Mouse (Mus musculus) right cerebral cortex, postnatal 25 days (tissue): ENCODE results near the gene E2f3.
A peak's percentile ranks its signal among the peaks of the same experiment; 100 is the strongest.

ENCODE experiments used
- DNase-seq: peaks from one replicate; pipeline ENCODE4 v3.0.0; 2022

The E2f3 gene

DNA sequence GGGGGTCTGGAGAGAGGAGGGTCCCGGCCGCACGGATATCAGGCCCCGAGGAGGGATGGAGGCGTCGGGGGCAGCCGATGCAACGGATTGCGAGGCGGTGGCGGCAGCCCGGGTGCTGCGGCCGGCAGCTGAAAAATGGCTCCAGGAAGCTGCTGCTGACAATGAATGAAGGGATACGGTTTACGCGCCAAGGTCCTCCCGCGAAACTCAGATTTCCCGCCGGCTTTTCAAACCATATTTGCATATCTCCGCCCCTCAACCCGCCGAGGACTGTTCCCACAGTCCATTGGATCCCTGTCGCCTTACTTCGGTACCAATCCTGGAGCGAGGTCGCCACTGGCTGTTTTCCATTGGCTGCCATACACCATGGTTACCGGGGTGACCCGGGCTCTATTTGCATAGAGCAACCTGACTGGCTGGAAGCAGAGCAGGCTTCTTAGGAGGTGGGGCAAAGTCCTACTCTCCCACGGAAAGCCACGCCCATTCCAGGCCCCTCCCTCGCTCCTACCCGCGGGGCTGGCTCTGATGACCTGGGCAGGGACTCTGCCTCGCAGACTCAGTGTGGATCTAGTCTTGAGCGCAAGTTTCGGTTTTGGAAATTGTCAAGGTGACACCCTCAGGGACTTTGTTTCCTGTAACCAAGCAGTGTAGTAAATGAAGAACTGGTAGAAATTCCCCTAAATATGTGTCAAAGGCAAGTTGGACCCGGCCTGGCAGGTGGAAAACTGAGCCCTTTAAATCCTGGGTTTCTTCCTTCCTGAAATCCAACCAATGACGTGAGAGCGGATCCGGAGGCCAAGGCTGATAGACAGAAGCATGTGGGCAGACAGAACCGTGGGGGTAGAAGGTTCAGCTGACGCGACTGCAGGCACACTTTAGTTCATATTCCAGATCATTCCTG, at the start of gene E2f3:
Gene E2f3 (minus strand): TSS at position 209 of the 901 bp plus-strand sequence.
- DNase-seq: peak; percentile 98

DNA sequence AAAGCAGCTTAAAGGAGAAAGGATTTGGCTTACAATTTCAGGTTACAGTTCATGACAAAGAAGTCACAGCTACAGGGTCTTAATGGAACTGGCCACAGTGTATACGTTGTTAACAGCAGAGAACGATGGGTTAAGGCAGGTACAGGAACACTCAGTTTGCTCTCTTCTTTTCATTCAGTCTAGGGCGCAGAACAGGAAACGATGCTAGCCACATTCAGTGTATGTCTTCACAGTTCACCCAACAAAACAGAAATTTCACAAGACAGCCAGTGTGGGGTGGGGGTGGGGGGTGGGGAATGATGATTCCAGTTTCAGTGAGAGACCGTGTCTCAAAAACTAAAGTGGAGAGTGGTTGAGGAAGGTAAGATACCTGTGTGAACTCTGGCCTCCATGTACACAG, 48.7 kb upstream of the E2f3 start:
- no peak for DNase-seq

DNA sequence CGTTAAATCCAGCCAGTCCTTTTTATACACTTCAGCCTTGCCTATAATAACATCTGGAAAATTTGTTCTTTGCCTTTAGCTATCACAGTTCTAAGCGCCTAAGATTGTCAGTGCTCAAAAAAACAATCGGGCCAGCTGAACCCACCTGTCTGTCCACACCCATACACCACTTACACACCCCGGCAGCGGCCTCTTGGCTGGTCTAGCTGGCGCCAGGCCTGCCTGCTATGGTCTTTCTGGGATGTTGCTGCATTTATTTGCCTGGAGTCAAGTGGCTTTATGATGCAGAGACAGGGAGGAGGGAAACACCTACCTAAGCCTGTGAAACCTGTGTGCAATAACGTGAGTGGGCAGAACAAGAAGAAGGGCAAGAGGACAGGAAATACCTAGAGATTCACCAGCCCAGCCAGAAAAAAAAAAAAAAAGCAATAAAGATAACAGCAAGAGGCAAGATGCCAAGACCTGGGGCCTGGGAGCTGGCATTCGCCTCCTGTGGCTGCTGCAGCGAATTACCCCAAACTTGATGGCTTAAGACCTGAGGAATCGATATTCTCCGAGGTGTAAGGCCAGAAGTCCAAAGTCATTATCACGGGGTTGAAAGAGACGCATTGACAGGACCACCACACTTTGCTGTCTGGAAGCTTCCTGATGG, 45.9 kb upstream of the E2f3 start:
- no peak for DNase-seq

DNA sequence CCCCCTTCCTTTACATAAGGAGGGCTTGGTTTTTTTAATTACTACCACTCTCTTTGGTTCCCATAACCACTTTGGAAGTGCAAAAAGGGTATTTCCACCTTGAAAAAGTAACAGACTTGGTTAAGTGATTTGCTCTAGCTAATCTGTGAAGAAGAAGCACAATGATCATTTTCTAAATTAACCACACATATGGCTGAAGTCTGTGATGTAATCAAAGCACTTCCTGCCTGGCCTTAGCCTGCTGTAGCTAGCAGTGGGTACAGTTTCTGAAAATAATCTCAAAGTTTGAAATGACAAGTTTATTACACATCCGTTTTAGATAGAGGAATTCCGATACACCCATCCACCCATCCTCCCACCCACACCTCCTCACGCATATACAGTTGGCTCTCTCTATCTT, 42.0 kb upstream of the E2f3 start:
- DNase-seq: no peak

DNA sequence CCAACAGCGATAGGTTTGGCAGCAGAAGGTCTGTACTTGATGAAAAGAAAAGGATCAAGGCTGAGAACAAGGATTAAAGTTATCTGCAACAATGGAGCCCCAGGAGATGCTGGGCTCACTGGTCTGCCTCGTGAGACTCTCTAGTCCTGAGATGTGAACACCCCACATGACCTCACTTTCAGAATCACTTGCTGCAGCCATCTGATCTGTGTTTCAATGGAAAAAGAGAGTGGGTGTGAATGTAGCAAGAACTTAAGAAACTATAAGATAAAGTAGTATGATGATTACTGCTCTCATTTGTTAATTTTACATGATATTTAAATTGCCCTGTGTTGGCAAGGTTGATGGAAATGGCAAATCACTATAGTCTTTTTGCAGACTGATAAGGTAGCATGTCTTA, 36.6 kb upstream of the E2f3 start:
- no peak for DNase-seq

DNA sequence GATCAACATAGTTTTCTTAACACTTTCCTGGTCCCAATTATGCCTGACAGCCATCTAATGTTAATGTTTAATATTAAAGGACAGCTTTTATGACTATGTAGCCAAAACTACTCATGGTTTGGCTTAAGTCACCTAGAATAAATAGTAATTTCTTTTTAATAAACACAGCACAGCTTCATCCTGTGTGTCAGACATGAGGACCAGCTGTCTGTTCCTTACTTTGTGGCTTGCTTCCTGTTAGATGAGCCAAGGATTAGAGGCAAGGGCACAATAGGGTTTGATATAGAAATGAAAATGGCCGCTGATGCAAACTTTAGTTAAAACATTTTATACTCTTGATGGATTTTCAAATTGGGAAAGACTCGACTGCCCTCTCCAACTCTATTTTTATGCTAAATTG, 32.7 kb upstream of the E2f3 start:
- DNase-seq: no peak

DNA sequence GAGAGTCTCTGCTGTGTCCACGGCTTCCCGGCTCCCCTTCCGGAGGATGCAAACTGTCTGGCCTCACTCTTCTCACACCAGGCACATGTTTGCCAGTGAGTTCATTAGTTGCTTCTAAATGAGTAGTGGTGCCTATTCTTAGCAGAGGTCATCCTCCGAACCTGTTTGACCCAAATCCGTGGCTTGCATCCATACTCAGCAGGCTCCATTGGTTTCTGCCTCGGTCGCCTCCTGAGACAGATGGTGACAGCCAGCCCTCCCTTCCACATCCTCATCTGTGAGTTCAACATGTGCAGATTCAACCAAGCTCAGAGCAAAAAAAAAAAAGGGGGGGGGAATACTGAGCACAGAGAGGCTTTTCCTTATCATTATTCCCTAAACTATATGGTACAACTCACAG, 31.7 kb upstream of the E2f3 start:
- no peak for DNase-seq

DNA sequence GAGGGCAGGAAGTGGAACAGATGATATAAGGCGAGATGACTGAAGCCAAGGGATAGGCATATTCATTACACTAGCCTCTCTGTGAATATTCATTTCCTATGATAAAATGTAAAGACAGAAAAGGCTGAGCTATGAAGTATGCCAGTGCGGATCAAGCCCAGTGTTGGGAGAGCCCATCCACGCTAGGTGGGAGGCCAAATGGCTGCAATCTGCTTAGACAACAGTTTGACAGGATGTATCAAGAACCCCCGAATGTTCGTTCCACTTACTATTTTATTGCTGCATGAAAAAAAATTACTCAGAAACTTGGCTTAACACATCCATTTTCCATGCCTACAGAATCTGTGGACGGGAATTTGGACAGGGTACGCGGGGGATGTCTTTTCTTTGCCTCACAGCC, 28.7 kb upstream of the E2f3 start:
- no peak for DNase-seq

DNA sequence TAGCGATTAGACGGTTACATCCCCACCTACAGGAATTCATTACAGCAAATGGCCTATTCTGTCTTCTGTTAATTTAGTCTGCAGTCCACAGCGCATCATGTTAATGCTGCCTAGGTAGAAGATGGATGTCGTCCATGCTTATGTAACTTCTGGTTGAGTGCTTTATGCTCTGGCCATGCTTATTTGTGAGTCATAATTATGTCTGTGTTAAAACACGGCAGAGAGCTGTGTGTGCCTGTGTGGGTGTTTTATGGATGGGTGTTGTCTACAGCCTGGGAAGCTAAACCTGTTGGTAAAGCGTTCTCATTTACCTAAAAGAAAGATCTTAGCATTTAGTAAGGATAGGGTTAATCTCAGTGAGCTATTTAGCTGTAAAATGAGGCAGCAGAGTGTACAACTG, 26.4 kb upstream of the E2f3 start:
- peak; percentile 23 for DNase-seq

DNA sequence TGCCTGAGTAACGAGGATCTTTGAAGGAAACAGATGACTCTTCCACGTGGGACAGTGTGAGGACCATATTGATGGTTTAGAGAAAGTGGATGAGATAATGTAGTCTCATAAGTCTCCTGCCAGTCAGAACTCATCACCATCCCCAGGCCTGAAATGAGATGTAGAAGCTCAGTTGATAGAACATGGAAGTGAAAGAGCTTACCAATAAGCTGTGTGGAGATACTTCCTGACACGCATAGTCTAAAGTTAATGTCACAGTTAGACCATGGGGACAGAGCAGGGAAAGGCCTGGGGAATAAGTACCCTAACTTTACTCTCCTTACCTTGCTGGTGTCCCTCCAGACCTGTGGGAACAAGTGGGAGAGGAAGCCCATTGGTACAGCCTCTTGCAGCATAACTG, 22.9 kb upstream of the E2f3 start:
- DNase-seq: no peak

DNA sequence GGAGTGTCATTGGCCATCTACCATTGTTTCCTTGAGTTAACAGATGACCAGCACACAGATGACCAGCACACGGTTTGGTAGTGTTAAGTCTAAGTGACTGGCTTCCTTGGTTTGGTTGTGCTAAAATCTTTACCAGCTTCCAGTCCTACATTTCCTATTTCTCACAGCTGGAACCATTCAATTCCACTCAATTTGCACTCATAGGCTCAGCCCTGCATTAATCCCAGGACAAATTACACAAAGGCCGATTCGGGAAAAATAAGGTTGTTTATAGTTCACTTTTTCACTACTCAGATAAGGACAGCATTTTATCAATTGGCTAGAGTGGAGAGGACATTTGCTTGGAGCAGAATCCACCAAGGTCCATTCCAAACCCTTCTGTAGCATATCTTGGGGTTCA, 19.6 kb upstream of the E2f3 start:
- no peak for DNase-seq

DNA sequence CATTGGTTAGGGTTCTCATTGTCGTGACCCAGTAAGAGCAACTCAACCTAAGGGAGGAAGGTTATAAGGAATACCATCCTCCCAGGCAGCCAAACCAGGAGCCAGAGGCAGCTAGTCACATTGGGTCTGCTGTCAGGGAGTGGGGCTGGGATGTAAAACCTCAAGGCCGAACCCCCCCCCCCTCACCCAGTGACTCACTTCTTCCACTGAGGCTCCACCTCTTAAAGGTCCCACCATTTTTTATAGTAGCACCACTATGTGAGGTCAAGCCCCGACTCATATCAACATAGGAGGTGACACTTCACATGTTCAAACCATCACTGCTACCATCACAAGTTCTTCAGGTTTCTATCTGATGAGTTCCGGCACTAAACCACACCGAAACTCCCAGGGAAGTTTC, 19.0 kb upstream of the E2f3 start:
- no peak for DNase-seq

DNA sequence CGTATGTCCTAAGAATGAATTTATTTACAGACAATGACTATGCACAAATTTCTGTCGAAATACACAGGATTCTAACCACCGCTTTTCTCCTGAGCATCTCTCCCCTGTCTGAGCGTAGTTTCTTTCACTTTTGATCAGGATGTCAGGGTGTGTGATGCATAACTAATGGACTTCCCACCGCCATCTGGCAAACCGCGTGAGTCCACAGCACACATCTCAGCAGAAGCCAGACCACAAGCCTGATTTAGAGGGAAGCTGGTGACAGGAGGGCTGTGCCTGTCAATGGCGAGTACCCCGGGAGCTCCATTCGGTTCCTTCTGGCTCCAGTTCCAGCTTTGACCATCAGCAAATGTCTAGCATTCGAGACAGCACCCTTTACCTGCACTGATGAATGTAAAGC, 17.3 kb upstream of the E2f3 start:
- DNase-seq: no peak

DNA sequence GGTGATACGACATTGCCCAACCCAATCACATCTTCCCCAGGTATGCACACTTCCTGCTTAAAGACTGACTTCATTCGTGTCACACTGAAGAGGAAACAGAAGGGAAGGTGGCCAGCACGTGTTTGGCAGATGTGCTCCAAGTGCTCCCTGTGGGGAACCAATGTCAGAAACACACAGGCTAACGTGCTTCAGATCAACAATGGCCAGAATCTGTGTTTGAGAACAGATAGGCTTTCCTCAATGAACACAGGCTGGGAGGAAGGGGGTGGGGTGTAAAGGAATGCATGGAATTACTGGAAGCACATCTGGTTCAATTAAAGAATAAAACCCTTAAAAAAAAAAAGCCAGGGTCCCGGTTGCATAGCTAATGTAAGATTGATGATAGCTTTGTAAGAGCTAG, 15.2 kb upstream of the E2f3 start:
- no peak for DNase-seq

DNA sequence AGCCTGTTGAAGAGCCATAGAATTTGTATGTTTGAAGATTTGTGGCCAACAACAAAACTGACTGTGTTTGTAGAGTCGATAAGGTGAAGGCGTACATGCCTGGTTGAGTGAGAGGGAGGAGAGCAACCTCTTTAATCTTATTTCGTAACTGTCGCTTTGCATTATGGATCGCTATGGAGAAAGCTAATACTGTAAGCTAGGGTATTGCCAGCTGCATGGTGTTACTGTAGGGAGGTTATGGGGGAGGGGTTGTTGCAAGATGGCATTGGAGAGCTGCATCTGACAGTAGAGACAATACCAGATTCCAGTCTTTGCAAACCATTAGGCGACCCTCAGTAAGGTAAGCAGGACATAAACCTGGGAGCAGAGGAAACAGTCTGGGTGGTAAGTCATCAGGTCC, 2.1 kb upstream of the E2f3 start:
- DNase-seq: no peak

DNA sequence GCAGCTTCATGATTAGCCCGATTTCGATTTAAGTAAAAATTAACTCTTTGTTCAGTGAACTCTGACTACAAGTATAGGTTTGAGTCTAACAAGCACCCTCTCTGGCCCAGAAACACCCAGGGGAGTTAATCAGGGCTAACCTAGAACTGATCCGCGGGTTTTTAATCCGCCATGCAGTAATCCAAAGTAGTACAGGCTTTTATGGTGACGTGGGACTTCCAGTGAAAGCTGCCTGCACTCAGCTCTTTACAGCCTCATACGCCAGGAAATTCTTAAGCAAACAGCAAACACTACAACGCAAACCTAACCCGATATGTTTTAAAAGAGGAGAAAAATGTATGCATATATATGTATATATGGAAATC, 875 bp upstream of the E2f3 start:
- DNase-seq: no peak

DNA sequence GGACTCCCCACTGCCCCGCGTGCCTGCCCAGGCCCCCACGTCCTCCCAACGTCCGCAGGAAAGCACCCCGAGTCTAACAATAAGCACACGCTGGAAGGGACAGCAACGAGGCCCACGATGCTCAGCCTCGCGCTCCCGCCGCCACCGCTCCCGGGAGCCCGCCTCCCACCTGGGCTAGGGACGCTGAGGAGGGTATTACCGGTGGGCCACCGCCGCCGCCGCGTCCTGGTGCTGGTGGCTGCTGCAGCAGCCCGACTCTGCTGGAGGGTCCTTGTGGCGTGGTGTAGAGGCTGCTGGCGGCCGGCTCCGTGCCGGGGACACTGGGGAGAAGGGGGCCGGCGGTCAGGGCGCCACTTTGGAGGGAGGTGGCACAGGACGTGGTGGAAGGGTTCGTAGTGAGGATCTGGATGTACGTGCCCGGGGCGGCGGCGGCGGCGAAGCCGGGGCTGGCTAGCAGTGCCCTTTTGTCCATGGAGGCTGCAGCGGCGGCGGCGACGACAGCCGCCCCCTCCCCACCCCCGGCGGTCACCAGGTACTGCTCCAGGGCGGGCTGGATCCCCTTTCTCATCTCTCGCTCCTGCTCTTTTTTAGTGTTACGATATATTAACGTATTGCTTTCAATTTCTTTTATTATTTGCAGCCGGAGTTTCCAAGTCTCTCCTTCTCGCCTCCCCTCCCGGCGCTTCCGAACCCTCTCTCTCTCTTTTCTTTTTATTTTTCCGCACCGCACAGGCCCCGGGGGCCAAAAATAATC, 585 bp downstream of the E2f3 start:
- DNase-seq: peak; percentile 44

DNA sequence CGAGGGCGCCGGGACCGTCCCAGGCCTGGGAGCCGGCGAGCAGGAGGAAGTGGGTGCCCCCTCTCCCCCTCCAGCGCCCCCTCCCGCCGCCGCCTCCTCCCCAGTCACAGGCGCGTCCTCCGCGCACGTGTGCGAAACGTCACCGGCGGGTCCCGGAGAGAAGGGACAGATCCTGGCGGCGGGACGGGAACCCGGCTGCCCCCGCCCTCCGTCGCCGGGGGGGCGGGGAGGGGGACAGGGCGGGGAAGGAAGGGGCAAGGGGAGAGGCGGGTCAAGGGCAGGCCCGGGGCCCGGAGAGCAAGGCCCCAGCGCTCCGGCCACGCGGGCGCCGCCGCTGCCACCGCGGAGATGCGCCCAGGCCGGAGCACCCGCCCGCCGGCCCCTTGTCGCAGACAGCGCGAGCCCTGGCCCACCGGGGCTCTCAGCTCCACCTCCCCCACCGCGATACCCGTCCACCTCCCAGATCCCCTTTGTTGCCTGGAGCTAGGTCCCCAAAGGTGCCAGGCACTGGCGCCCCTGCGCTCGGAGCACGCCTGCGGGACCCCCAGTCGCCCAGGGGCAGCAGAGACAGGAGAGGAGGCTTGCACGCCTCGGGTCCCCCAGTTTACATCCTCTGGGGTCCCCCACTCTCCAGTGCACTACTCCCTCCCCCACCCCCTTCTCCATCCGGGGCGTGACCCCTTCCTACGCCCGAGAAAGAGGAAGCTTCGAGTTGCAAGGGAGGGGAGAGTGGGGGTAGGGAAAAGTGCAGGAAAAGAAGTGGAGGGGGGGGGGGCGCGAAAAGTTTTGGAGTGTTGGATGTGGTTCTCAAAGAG, 1.4 kb downstream of the E2f3 start:
- DNase-seq: peak; percentile 83

DNA sequence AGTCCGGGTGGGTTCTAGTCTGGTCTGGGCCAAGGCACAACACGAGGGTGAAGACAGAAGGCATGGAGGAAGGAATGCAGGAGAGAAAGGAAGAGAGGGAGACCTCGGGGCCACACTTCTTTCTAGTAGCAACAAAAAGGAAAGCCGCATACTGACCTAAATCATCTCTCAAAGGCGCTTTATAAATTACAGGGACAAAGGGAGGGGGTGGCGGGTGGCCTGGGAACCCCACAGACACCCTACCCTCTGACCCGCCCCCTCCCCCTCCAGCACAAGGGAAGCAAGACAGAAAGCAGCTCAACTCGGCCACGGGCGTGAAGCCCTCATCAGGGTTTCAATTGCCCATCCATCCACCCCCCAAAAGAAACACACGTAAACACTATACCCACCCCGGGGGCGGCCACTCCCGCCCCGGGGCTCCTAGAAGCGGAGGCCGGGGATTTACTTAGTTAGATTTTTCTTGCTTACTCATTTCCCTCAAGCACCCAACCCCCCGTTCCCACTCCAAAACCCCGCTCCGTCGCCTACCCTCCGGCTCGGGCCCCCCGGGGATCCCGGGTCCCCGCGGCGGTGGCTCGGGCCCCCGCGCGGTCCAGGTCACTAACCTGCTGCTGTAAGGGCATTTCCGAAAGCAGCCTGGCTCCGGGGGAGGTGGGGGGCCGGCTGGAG, 2.2 kb downstream of the E2f3 start:
- peak; percentile 56 for DNase-seq

DNA sequence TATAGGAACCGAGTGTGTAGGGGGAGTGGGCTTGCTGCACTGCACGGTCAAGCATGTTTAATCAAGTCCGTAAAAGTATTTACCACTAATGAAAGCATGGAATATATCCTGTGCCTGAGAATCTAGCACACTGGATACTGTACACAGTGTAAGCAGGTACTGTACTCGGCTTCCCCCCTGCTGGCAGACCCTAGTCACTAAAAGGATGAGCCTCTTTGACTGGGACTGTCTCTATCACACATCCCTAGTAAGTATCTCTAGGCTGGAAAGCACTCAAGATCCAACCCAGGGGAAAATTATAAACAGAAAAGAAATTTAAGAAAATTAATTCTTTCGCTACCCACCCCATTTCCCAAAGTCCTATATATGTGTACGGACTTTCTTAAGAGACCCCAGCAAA, 2.8 kb downstream of the E2f3 start:
- DNase-seq: no peak

DNA sequence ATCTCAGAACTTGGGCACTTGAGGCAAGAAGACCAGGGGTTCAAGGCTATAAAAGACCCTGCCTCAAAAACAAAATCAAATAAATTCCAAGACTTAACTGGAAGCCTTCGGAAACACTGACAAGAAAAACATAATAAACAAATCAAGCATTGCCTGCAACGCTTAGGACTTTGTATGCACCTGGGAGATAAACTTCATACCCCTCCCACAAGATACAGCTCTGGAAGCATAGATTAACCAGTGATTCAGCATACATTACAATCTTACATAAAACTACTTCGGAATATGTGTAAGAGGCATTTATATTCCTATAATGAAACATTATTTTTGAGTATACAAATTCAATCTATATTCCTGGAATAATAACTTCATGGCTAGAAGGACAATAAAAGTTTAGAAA, 3.5 kb downstream of the E2f3 start:
- no peak for DNase-seq

DNA sequence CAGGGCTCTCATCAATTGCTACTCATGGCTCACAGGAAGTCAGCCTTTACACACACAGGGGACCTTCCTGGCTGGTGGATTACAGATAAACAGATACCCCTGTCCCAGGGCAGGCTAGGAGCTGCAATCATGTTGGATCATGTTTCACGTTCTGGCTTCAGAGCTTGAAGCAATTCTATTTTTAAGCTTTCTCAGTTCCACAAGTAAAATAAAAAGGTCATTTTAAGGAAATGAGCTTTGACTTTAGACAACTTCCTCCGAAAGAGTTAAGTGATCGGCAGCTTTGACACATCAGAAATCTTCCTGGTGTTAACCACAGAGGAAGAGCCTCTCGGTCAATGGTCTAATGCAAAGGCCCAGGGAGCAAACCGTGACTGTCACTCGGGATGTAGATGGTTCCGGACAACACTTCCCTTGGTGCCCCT, 6.7 kb downstream of the E2f3 start:
- no peak for DNase-seq
